Mouse (Mus musculus) embryonic facial prominence, embryonic 14.5 days (tissue): ENCODE measurements at regions not wholly inside any gene's neighbourhood (a gene's known extent, or its start where the extent isn't known, plus 50 kb on each side); places are given as distances from the start of the nearest gene placed in this dataset.

ENCODE experiments used
- ATAC-seq: fragments of 200-750 bp; cut with Nextera tagmentation; 2 replicates; pipeline ENCODE4 v1.8.0; 2017; ENCODE audit warnings: low read depth, moderate number of reproducible peaks, moderate TSS enrichment
- DNase-seq: peaks from one replicate; pipeline ENCODE4 v3.0.0-alpha.2; 2015; ENCODE audit warnings: low spot score
- H3K27ac ChIP-seq: fragments of 300-500 bp; sonication (generic); replicated peaks from 2 replicates; pipeline ENCODE4 v1.5.1; 2014; ENCODE audit warnings: low read depth, mild to moderate bottlenecking, low read length, moderate library complexity
- H3K27me3 ChIP-seq: fragments of 300-500 bp; sonication (generic); replicated peaks from 2 replicates; pipeline ENCODE4 v1.6.1; 2014; ENCODE audit warnings: low read length; ENCODE audit not compliant: control insufficient read depth, insufficient read depth
- H3K36me3 ChIP-seq: fragments of 300-500 bp; sonication (generic); 2 replicates; pipeline ENCODE4 v1.6.1; 2014; ENCODE audit warnings: low read length, mixed read lengths; ENCODE audit not compliant: control insufficient read depth, insufficient read depth
- H3K4me1 ChIP-seq: fragments of 300-500 bp; sonication (generic); 2 replicates; pipeline ENCODE4 v1.6.1; 2014; ENCODE audit warnings: antibody characterized with exemption, low read length; ENCODE audit not compliant: control insufficient read depth, insufficient read depth
- H3K4me2 ChIP-seq: fragments of 300-500 bp; sonication (generic); 2 replicates; pipeline ENCODE4 v1.6.1; 2014; ENCODE audit warnings: low read depth, mild to moderate bottlenecking, low read length, moderate library complexity, mixed read lengths
- H3K4me3 ChIP-seq: fragments of 300-500 bp; sonication (generic); 2 replicates; pipeline ENCODE4 v1.5.1; 2014; ENCODE audit warnings: low read depth, mild to moderate bottlenecking, low read length
- H3K9ac ChIP-seq: fragments of 300-500 bp; sonication (generic); 2 replicates; pipeline ENCODE4 v1.6.1; 2014; ENCODE audit warnings: low read depth, mild to moderate bottlenecking, low read length, moderate library complexity, mixed read lengths
- H3K9me3 ChIP-seq: fragments of 300-500 bp; sonication (generic); 2 replicates; pipeline ENCODE4 v1.6.1; 2016; ENCODE audit warnings: low read length; ENCODE audit not compliant: control insufficient read depth
- WGBS: fragments of 180-500 bp; shearing (Covaris S2); extraction: QIAGEN DNeasy Blood & Tissue Kit; methylation state at CpG from one replicate; pipeline ENCODE4 v1.1.7; 2014; 5-methylcytosine and 5-hydroxymethylcytosine counted together

GRCm38 (mm10) chr8:115560985-115561916 lies 146.3 kb downstream of the Maf start:
- no peak overlapping the region for H3K27ac ChIP-seq
- no peak overlapping the region for H3K9ac ChIP-seq
- no peak for ATAC-seq
- H3K4me3 ChIP-seq: no peak overlapping the region
- no peaks in the 10 kb centered on the region for H3K9me3 ChIP-seq
- H3K27me3 ChIP-seq: no peaks in the 10 kb centered on the region
- DNase-seq: no peak
- no peak overlapping the region for H3K4me2 ChIP-seq
- WGBS: 68% methylated on average over 18 of the region's 18 CpGs
- no peaks in the 10 kb centered on the region for H3K4me1 ChIP-seq
- H3K36me3 ChIP-seq: no peaks in the 10 kb centered on the region

- Histone ChIP-seq H3K27me3 (no peaks in the 10 kb centered on the region; the same call in 1 of the 2 replicates), H3K27ac (no peak overlapping the region), H3K4me1 (no peaks in the 10 kb centered on the region), H3K9me3 (no peaks in the 10 kb centered on the region), H3K36me3 (no peaks in the 10 kb centered on the region), H3K9ac (no peak overlapping the region), H3K4me2 (no peak overlapping the region), H3K4me3 (no peak overlapping the region)
- DNase-seq (no peak), ATAC-seq (no peak)
- WGBS: 84% methylated on average over 5 of the region's 5 CpGs
These were observed 152.1 kb downstream of the Maf start for GRCm38 (mm10) chr8:115555452-115555851.

GRCm38 (mm10) chr8:115554185-115554584 lies 153.4 kb downstream of the Maf start:
- Histone ChIP-seq H3K9me3 (no peaks in the 10 kb centered on the region), H3K4me1 (no peaks in the 10 kb centered on the region), H3K36me3 (no peaks in the 10 kb centered on the region), H3K27ac (no peak overlapping the region), H3K9ac (no peak overlapping the region), H3K4me2 (no peak overlapping the region), H3K4me3 (no peak overlapping the region), H3K27me3 (no peaks in the 10 kb centered on the region; the same call in 1 of the 2 replicates)
- 71% methylated on average over 5 of the region's 5 CpGs for WGBS
- ATAC-seq (no peak), DNase-seq (no peak)

GRCm38 (mm10) chr8:115551262-115551661 lies 156.3 kb downstream of the Maf start:
- 66% methylated on average over 5 of the region's 5 CpGs for WGBS

GRCm38 (mm10) chr8:115549112-115549511 lies 158.5 kb downstream of the Maf start:
- no peak for ATAC-seq

More at GRCm38 (mm10) chr8:115551262-115551661, 156.3 kb downstream of the Maf start:
- no peaks in the 10 kb centered on the region for H3K4me1 ChIP-seq
- H3K9ac ChIP-seq: no peak overlapping the region
- no peak overlapping the region for H3K27ac ChIP-seq
- H3K36me3 ChIP-seq: no peaks in the 10 kb centered on the region
- H3K9me3 ChIP-seq: no peaks in the 10 kb centered on the region
- H3K4me3 ChIP-seq: no peak overlapping the region
- no peak overlapping the region for H3K4me2 ChIP-seq
- no peaks in the 10 kb centered on the region; the same call in 1 of the 2 replicates for H3K27me3 ChIP-seq
- DNase-seq (no peak), ATAC-seq (no peak)

GRCm38 (mm10) chr8:115544067-115544466 lies 163.5 kb downstream of the Maf start:
- no peaks in the 10 kb centered on the region for H3K36me3 ChIP-seq
- H3K9ac ChIP-seq: no peak overlapping the region
- no peaks in the 10 kb centered on the region for H3K9me3 ChIP-seq
- DNase-seq: peak; percentile 47
- ATAC-seq: no peak
- no peak overlapping the region for H3K27ac ChIP-seq
- no peaks in the 10 kb centered on the region for H3K27me3 ChIP-seq
- no peak overlapping the region for H3K4me3 ChIP-seq
- H3K4me1 ChIP-seq: no peaks in the 10 kb centered on the region; the same call in 1 of the 2 replicates
- WGBS: 49% methylated on average over 6 of the region's 6 CpGs
- H3K4me2 ChIP-seq: no peak overlapping the region

More at GRCm38 (mm10) chr8:115549112-115549511, 158.5 kb downstream of the Maf start:
- H3K4me1 ChIP-seq: no peaks in the 10 kb centered on the region
- no peak overlapping the region for H3K9ac ChIP-seq
- no peak overlapping the region for H3K4me2 ChIP-seq
- H3K27ac ChIP-seq: no peak overlapping the region
- no peaks in the 10 kb centered on the region for H3K36me3 ChIP-seq
- DNase-seq: no peak
- H3K9me3 ChIP-seq: no peaks in the 10 kb centered on the region
- H3K4me3 ChIP-seq: no peak overlapping the region
- no peaks in the 10 kb centered on the region; the same call in 1 of the 2 replicates for H3K27me3 ChIP-seq
- WGBS: 68% methylated on average over 1 of the region's 1 CpGs

GRCm38 (mm10) chr8:115542935-115543334 lies 164.7 kb downstream of the Maf start:
- 83% methylated on average over 3 of the region's 3 CpGs for WGBS
- no peak overlapping the region for H3K9ac ChIP-seq
- no peak overlapping the region for H3K4me3 ChIP-seq

GRCm38 (mm10) chr8:115539600-115539999 lies 168.0 kb downstream of the Maf start:
- ATAC-seq: no peak

More at GRCm38 (mm10) chr8:115542935-115543334, 164.7 kb downstream of the Maf start:
- Histone ChIP-seq H3K4me1 (no peaks in the 10 kb centered on the region; the same call in 1 of the 2 replicates), H3K9me3 (no peaks in the 10 kb centered on the region), H3K4me2 (no peak overlapping the region), H3K36me3 (no peaks in the 10 kb centered on the region), H3K27me3 (no peaks in the 10 kb centered on the region), H3K27ac (no peak overlapping the region)
- DNase-seq (no peak), ATAC-seq (no peak)

More at GRCm38 (mm10) chr8:115539600-115539999, 168.0 kb downstream of the Maf start:
- Histone ChIP-seq H3K27me3 (no peaks in the 10 kb centered on the region), H3K9ac (no peak overlapping the region), H3K4me2 (no peak overlapping the region), H3K9me3 (no peaks in the 10 kb centered on the region), H3K4me1 (no peaks in the 10 kb centered on the region; the same call in 1 of the 2 replicates), H3K4me3 (no peak overlapping the region), H3K27ac (no peak overlapping the region), H3K36me3 (no peaks in the 10 kb centered on the region)
- DNase-seq: no peak
- WGBS: 75% methylated on average over 9 of the region's 9 CpGs
